Mouse (Mus musculus) neural tube, embryonic 12.5 days (tissue): ENCODE data around the gene Fam117a. TPM values are rescaled to one million over a fixed set of nuclear protein-coding genes. Genes with fewer than 3 reads are reported as not detected.

Experiments used
- ATAC-seq: fragments of 200-750 bp; cut with Nextera tagmentation; 2 replicates; pipeline ENCODE4 v1.8.0; 2017; ENCODE audit warnings: low read depth, mild to moderate bottlenecking, moderate TSS enrichment, moderate library complexity; ENCODE audit not compliant: low FRiP score
- H3K27ac ChIP-seq: fragments of 300-500 bp; sonication (generic); 2 replicates; pipeline ENCODE4 v1.5.1; 2016
- H3K27me3 ChIP-seq: fragments of 300-500 bp; sonication (generic); replicated peaks from 2 replicates; pipeline ENCODE4 v1.6.1; 2016; ENCODE audit warnings: mild to moderate bottlenecking
- H3K36me3 ChIP-seq: fragments of 300-500 bp; sonication (generic); 2 replicates; pipeline ENCODE4 v1.6.1; 2016; ENCODE audit warnings: mild to moderate bottlenecking
- H3K4me1 ChIP-seq: fragments of 300-500 bp; sonication (generic); 2 replicates; pipeline ENCODE4 v1.6.1; 2016
- H3K4me2 ChIP-seq: fragments of 300-500 bp; sonication (generic); replicated peaks from 2 replicates; pipeline ENCODE4 v1.6.1; 2016; ENCODE audit warnings: mild to moderate bottlenecking
- H3K4me3 ChIP-seq: fragments of 300-500 bp; sonication (generic); 2 replicates; pipeline ENCODE4 v1.5.1; 2016
- H3K9ac ChIP-seq: fragments of 300-500 bp; sonication (generic); 2 replicates; pipeline ENCODE4 v1.6.1; 2016; ENCODE audit warnings: mild to moderate bottlenecking
- H3K9me3 ChIP-seq: fragments of 300-500 bp; sonication (generic); 2 replicates; pipeline ENCODE4 v1.6.1; 2016; ENCODE audit warnings: mild to moderate bottlenecking
- WGBS: fragments of 180-500 bp; shearing (Covaris S2); methylation state at CpG from one replicate; pipeline ENCODE4 v1.1.7; 2016; 5-methylcytosine and 5-hydroxymethylcytosine counted together
- polyA plus RNA-seq: library from polyadenylated mRNA; unstranded; fragments of >200 nt; fragmentation: Nextera tagmentation; extraction: Ambion mirVana; gene quantifications from 2 replicates; pipeline ENCODE4 v1.2.1, GENCODE M21; 2016

The Fam117a gene
- polyA plus RNA-seq, 1 experiment from 2014 or later = 8.7 TPM

- no peak for ATAC-seq
Observed at GRCm38 (mm10) chr11:95389006-95389405, 52.2 kb downstream of the Fam117a start.

GRCm38 (mm10) chr11:95390420-95390819, 53.6 kb downstream of the Fam117a start:
- ATAC-seq = no peak
- Histone ChIP-seq H3K4me3 (no peak overlapping the region), H3K27me3 (no peaks in the 10 kb centered on the region), H3K36me3 (peaks cover 59% of the 10 kb centered on the region), H3K27ac (no peak overlapping the region), H3K9ac (no peak overlapping the region), H3K4me2 (no peak overlapping the region), H3K4me1 (peaks cover 17% of the 10 kb centered on the region), H3K9me3 (no peaks in the 10 kb centered on the region)
- WGBS = 90% methylated on average over 6 of the region's 6 CpGs

More at GRCm38 (mm10) chr11:95389006-95389405, 52.2 kb downstream of the Fam117a start:
- Histone ChIP-seq H3K4me2 (no peak overlapping the region), H3K36me3 (peaks cover 59% of the 10 kb centered on the region), H3K4me3 (no peak overlapping the region), H3K27ac (no peak overlapping the region), H3K9me3 (no peaks in the 10 kb centered on the region), H3K9ac (no peak overlapping the region), H3K27me3 (no peaks in the 10 kb centered on the region), H3K4me1 (peaks cover 13% of the 10 kb centered on the region)
- WGBS = 76% methylated on average over 3 of the region's 3 CpGs

GRCm38 (mm10) chr11:95391201-95391600, 54.4 kb downstream of the Fam117a start:
- 84% methylated on average over 4 of the region's 4 CpGs for WGBS
- H3K4me1 ChIP-seq = peaks cover 9% of the 10 kb centered on the region
- no peaks in the 10 kb centered on the region for H3K9me3 ChIP-seq
- H3K36me3 ChIP-seq = peaks cover 59% of the 10 kb centered on the region
- H3K27me3 ChIP-seq = no peaks in the 10 kb centered on the region
- H3K9ac ChIP-seq = no peak overlapping the region
- H3K27ac ChIP-seq = no peak overlapping the region
- H3K4me2 ChIP-seq = no peak overlapping the region
- no peak for ATAC-seq
- no peak overlapping the region for H3K4me3 ChIP-seq

- Histone ChIP-seq H3K4me1 (peaks cover 8% of the 10 kb centered on the region), H3K27me3 (no peaks in the 10 kb centered on the region), H3K4me3 (no peak overlapping the region), H3K4me2 (no peak overlapping the region), H3K36me3 (peaks cover 56% of the 10 kb centered on the region), H3K9ac (no peak overlapping the region), H3K27ac (no peak overlapping the region), H3K9me3 (no peaks in the 10 kb centered on the region)
- no peak for ATAC-seq
- WGBS = 76% methylated on average over 5 of the region's 5 CpGs
Observed at GRCm38 (mm10) chr11:95391743-95392142, 54.9 kb downstream of the Fam117a start.

GRCm38 (mm10) chr11:95392223-95392667, 55.4 kb downstream of the Fam117a start:
- H3K4me2 ChIP-seq = no peak overlapping the region
- no peak overlapping the region for H3K27ac ChIP-seq
- no peak for ATAC-seq
- H3K9me3 ChIP-seq = no peaks in the 10 kb centered on the region
- no peak overlapping the region for H3K9ac ChIP-seq
- H3K36me3 ChIP-seq = peaks cover 51% of the 10 kb centered on the region
- H3K4me3 ChIP-seq = no peak overlapping the region
- H3K4me1 ChIP-seq = peaks cover 8% of the 10 kb centered on the region
- 62% methylated on average over 7 of the region's 7 CpGs for WGBS
- no peaks in the 10 kb centered on the region for H3K27me3 ChIP-seq

- Histone ChIP-seq H3K36me3 (peaks cover 44% of the 10 kb centered on the region), H3K27ac (no peak overlapping the region)
- 81% methylated on average over 11 of the region's 11 CpGs for WGBS
Observed at GRCm38 (mm10) chr11:95392708-95393499, 56.1 kb downstream of the Fam117a start.

GRCm38 (mm10) chr11:95393500-95393816, 56.6 kb downstream of the Fam117a start:
- peaks cover 8% of the 10 kb centered on the region for H3K4me1 ChIP-seq
- H3K4me3 ChIP-seq = no peak overlapping the region
- H3K36me3 ChIP-seq = peaks cover 39% of the 10 kb centered on the region
- H3K9me3 ChIP-seq = no peaks in the 10 kb centered on the region
- no peak overlapping the region for H3K27ac ChIP-seq
- 28% methylated on average over 5 of the region's 5 CpGs for WGBS
- H3K27me3 ChIP-seq = no peaks in the 10 kb centered on the region
- no peak overlapping the region for H3K4me2 ChIP-seq
- H3K9ac ChIP-seq = no peak overlapping the region
- no peak for ATAC-seq

More at GRCm38 (mm10) chr11:95392708-95393499, 56.1 kb downstream of the Fam117a start:
- Histone ChIP-seq H3K27me3 (no peaks in the 10 kb centered on the region), H3K4me2 (no peak overlapping the region), H3K4me1 (peaks cover 8% of the 10 kb centered on the region), H3K9me3 (no peaks in the 10 kb centered on the region), H3K4me3 (no peak overlapping the region), H3K9ac (no peak overlapping the region)
- ATAC-seq = no peak

GRCm38 (mm10) chr11:95394112-95394511, 57.3 kb downstream of the Fam117a start:
- Histone ChIP-seq H3K36me3 (peaks cover 32% of the 10 kb centered on the region), H3K9me3 (no peaks in the 10 kb centered on the region), H3K27me3 (no peaks in the 10 kb centered on the region), H3K4me1 (peaks cover 8% of the 10 kb centered on the region), H3K27ac (no peak overlapping the region), H3K4me3 (no peak overlapping the region), H3K4me2 (no peak overlapping the region), H3K9ac (no peak overlapping the region)
- 19% methylated on average over 5 of the region's 5 CpGs for WGBS
- ATAC-seq = no peak

GRCm38 (mm10) chr11:95396548-95396947, 59.7 kb downstream of the Fam117a start:
- no peak overlapping the region for H3K9ac ChIP-seq
- H3K27ac ChIP-seq = no peak overlapping the region
- no peak overlapping the region for H3K4me3 ChIP-seq
- H3K9me3 ChIP-seq = no peaks in the 10 kb centered on the region
- peaks cover 8% of the 10 kb centered on the region for H3K4me1 ChIP-seq
- 53% methylated on average over 1 of the region's 1 CpGs for WGBS
- H3K27me3 ChIP-seq = no peaks in the 10 kb centered on the region
- H3K36me3 ChIP-seq = peaks cover 10% of the 10 kb centered on the region
- no peak overlapping the region for H3K4me2 ChIP-seq
- no peak for ATAC-seq

GRCm38 (mm10) chr11:95397843-95398835, 61.3 kb downstream of the Fam117a start:
- ATAC-seq = no peak
- H3K4me3 ChIP-seq = no peak overlapping the region
- 63% methylated on average over 14 of the region's 14 CpGs for WGBS

GRCm38 (mm10) chr11:95399520-95400020, 62.8 kb downstream of the Fam117a start:
- no peak overlapping the region for H3K4me3 ChIP-seq
- no peak overlapping the region for H3K9ac ChIP-seq
- no peak overlapping the region for H3K4me2 ChIP-seq
- no peaks in the 10 kb centered on the region for H3K4me1 ChIP-seq
- no peak overlapping the region for H3K27ac ChIP-seq
- H3K27me3 ChIP-seq = no peaks in the 10 kb centered on the region
- H3K9me3 ChIP-seq = no peaks in the 10 kb centered on the region
- ATAC-seq = no peak
- H3K36me3 ChIP-seq = no peaks in the 10 kb centered on the region
- 73% methylated on average over 13 of the region's 13 CpGs for WGBS

More at GRCm38 (mm10) chr11:95397843-95398835, 61.3 kb downstream of the Fam117a start:
- Histone ChIP-seq H3K9me3 (no peaks in the 10 kb centered on the region), H3K9ac (no peak overlapping the region), H3K4me2 (no peak overlapping the region), H3K4me1 (peaks cover 6% of the 10 kb centered on the region; the same call in 1 of the 2 replicates), H3K36me3 (no peaks in the 10 kb centered on the region), H3K27me3 (no peaks in the 10 kb centered on the region), H3K27ac (no peak overlapping the region)

- no peaks in the 10 kb centered on the region for H3K9me3 ChIP-seq
- H3K27me3 ChIP-seq = no peaks in the 10 kb centered on the region
- no peaks in the 10 kb centered on the region for H3K4me1 ChIP-seq
- no peak overlapping the region for H3K27ac ChIP-seq
- no peak overlapping the region for H3K9ac ChIP-seq
- no peaks in the 10 kb centered on the region for H3K36me3 ChIP-seq
- no peak overlapping the region for H3K4me3 ChIP-seq
- no peak overlapping the region for H3K4me2 ChIP-seq
- WGBS = 88% methylated on average over 5 of the region's 5 CpGs
- ATAC-seq = no peak
Observed at GRCm38 (mm10) chr11:95401568-95401967, 64.8 kb downstream of the Fam117a start.
